Mouse (Mus musculus) urinary bladder, adult 18-20 months (tissue): ENCODE measurements at regions not wholly inside any gene's neighbourhood (a gene's known extent, or its start where the extent isn't known, plus 50 kb on each side); places are given as distances from the start of the nearest gene placed in this dataset.
A peak's percentile ranks its signal among the peaks of the same experiment; 100 is the strongest.

Experiments used
- DNase-seq, 2 experiments: peaks; one replicate each; pipeline ENCODE4 v3.0.0; 2022; ENCODE audit warnings: low spot score in 2 of 2, mixed read lengths in 2 of 2

DNA sequence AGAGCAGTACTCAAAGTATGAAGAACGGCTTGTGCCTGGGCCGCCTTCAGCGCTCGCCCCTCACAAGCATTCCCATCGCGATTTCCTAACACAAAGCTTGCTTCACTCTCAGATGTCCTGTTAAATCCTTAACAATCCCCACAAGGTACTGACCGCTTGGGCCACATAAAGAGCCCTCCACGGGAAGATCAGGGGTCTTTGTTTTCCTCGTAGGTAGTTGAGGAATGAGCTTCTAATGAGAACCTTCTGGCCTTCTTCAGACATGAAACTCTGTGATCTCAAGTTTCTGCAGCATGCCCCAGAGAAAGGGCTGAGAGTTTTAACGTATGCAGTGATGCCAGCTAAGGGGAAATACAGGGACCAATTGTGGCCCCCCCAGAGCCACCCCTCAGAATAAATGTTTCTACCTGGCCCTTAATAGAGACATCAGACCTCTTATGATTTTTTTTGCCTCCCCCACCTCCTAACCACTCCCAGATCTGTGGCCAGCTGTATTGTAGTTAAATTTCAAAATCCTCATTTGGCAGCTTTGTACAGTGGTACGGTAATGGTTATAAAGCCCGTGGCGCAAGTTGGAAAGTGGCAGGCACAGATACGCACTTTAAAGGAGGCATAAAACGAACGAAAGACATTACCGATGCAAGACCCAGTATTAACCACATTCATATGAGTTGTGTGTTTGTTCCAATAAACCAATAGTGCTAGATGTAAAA lies 618.6 kb downstream of the Epha4 start:
- no peak for DNase-seq

DNA sequence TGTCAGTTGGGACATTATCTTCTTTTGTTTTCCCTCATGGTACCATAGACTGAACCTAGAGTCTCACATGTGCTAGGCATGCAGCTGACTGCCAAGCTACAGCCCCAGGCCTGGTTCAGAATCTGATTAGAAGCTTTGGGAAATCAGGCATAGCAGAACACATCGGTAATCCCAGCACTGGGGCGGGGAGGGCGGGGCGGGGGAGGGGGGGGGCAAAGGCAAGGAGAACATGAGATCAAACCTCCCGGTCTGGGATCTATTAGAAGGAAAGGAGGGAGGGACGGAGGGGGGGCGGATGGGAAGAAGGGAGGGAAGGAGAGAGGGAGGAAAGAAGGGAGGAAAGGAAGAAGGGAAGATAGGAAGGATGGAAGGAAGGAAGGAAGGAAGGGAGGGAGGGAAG lies 617.5 kb downstream of the Epha4 start:
- DNase-seq: no peak

DNA sequence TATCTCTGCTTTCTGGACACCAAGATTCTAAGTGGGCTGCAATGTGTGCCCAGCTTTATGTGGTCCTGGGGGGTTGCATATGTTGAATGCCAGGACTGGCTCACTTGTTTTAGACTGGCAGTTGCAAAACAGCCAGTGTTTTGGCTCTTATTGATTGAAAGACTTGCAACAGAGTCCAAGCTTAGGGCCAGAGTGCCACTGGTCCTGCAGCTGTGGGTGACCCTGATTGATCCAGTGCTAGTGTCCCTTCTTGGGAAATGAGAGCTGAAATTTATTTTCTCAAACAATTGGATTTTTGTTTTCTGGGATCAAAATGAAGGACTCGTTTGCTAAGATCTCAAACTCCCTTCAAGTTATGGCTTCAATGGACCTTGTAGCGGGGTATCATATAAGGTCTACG lies 603.4 kb downstream of the Epha4 start:
- DNase-seq: no peak

DNA sequence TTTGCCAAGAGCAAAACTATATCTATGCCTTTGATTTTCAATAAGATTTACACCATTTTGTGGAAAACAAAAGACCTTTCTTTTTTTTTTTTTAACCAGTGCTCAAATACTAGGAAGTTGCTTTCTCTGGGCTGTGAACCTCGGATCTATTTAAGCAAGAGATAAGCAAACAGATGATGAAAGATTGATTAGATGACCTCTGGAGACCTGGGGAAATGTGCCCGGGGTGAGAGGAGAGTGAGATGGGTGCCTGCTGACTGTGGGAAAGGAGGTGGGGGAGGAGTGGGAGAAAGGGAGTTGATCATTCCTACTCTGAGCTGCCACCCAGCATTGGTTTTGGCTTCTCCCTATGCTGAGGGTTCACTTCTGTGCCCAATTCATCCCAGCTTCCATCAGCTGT lies 595.3 kb downstream of the Epha4 start:
- no peak for DNase-seq

DNA sequence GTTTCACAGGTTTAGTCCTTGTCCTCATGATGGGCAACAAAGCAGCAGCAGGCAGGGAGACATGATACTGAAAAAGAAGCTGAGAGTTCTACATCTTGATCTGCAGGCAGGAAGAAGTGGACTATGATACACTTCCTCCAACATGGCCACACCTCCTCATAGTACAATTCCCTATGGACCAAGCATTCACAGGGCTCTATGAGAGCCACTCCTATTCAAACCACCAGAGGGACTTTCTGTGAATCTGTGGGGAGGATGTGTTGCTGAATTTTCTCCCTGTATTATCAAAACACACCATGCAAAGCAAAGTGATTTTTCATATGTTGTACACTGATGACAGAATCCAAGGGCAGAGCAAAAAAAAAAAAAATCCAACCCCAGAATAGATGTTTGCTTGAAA lies 594.3 kb downstream of the Epha4 start:
- DNase-seq: no peak

DNA sequence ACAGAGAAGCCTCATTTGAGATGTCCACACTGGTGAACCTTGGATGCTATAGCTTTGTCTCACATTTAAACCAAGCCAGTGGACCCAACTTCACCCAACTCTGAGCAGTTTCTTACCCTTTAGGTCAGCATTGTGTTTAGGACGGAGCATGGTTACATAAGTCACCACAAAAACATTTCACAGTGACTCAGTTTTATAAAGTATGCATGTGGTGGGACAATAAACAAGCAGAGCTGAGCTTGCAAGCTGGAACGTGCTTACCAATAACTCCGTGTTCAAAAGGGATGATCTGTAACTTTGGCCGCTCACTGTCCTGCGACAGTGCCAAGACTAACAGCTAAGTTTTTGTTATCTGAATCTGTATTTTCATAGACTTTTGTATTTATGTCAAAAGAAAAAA lies 587.8 kb downstream of the Epha4 start:
- DNase-seq: peak; percentile 4 to 10

DNA sequence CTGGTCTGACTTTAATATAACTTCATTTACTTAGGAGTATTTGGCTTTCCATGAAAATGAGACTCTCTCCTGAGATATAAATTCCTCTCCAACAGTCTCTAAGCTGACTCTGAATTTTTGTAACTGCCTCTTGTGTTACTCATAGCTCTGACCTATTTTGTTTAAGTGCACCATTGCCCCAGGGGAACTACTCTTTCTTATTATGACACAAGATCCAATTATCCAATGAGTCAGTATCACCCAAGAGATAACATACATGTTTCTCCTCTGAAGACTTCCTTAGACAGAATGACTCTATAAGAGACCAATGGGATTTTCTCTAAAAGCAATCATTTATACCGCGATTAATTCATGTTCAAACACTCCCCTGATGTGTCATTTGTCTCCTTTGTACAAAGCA lies 586.9 kb downstream of the Epha4 start:
- no peak for DNase-seq

DNA sequence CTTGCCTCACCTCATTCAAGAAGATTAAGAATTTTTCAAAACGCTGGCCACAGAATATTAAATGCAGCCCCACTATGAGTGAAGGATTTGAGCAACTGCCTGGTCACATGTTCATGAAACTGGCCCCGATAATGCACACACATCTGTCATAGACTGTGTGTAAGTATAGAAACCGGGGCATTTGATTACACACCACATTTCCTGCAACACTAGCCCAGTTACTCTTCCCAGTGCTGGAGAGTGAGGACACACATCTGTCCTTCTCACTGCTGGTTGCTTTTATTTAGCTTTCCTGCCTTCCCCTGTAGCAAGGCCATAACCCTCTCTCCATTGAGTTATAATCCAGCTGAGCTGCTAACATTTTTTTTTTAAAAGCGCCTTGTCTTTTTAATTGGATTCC lies 581.4 kb downstream of the Epha4 start:
- no peak for DNase-seq

DNA sequence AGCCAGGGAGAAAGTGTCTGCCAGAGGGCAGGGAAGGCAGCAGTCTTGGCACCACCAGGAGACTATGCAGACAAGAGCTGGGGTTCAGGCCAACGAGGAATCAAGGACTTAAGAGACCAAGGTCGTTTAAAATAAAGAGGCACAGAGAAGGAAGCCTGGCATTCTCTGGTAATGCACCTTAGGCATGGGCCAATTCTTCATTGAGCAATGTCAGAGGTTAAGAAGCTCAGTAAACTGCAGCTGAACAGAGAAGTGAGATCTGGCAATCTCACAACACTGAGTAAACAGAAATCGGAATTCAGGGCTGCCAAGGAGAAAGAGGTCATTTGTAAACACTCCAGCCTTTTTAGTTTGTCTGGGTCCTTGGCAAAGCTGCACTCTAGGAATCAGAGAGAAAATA lies 572.2 kb downstream of the Epha4 start:
- peak in 1 of 2 experiments; percentile 2 for DNase-seq

DNA sequence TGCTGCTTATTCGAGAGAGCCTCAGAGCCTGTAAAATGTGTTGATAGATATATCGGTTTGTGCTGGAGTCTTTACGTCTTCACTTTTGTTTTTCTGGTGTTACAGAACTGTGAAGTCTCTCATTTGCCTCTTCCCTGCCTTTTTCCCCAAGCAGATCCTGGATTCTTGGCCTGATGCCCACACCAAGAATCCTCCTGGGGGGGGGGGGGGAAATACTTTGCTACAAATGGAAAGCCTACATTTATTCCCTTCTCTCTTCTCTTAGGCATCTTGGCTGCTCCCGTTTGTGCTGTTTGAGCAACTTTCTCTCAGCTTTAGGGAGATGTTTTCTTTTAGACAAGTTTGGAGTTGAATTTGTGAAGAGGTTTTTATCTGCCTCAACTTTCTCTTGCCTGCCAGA lies 570.8 kb downstream of the Epha4 start:
- no peak for DNase-seq

DNA sequence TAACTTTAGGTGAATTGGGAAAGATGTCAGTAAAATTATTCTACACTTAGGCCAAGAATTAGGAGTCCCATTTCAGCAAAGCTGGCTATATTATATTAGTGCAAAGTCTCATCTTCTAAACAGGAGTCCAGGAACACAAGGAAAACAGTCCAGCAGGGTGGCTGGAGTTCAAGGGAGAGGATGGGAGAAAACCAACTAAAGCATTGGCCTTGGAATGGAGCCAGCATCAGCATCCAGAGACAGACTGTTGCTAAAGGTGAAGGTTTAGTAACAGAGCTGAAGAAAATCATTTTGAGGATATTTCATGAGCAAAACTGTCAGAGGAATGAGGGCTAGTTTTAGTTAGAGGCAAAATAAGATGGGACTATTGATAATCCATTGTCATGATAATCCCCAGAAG lies 559.9 kb downstream of the Epha4 start:
- no peak for DNase-seq

DNA sequence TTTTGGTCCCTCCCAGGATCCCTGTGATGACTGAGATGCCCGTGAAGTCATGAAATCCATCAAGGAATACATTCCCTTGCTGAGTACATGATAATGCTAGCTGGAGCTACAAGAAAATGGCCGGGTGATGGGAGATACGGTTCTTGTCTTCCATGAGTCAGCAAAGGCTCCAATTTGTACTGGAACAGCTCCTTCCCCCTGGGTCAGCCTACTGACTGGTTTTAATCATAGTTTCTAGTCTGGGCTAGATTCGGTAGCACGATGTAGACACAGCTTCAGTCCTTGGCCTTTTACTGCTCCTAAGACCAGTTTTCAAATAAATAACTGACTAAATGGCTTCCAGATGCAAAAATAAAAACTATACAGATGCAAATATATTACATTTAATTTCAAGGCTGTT lies 557.5 kb downstream of the Epha4 start:
- no peak for DNase-seq

DNA sequence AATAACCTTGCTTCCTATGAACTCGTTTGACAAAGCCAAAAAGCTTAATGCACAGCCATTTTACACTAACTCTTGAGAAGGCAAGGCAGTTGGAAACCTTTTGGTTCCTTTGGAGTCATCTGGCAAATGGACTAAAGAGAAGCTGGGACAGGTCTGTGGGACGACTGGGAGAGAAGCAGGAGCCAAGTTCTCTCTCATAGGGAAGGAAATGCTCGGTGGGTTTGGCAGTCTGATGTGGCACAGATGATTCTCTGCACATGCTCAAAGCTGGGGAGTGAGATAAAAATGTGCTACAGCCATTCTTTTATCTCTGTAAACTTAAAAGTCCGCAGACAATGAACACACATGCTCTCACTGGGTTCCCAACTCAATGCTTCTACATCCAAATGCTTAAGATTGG lies 556.2 kb downstream of the Epha4 start:
- no peak for DNase-seq

DNA sequence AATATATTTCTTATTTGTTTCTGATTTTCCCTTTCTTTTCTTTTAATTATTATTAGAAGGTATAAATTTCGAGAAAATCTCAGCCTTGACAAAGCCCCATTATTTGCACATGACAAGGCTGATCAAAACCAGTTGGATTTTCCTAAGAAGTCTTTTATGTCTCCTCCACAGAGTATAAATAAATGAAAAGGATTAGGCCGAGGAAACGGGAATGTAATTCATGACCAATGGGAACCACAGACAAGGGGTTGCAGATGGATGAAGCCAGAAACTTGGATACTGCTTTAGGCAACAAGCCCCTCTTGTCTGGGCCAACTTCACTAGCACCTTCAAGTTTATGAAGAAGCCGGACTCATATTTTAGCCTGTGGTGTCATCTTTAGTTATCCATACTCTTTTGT lies 542.4 kb downstream of the Epha4 start:
- DNase-seq: no peak

DNA sequence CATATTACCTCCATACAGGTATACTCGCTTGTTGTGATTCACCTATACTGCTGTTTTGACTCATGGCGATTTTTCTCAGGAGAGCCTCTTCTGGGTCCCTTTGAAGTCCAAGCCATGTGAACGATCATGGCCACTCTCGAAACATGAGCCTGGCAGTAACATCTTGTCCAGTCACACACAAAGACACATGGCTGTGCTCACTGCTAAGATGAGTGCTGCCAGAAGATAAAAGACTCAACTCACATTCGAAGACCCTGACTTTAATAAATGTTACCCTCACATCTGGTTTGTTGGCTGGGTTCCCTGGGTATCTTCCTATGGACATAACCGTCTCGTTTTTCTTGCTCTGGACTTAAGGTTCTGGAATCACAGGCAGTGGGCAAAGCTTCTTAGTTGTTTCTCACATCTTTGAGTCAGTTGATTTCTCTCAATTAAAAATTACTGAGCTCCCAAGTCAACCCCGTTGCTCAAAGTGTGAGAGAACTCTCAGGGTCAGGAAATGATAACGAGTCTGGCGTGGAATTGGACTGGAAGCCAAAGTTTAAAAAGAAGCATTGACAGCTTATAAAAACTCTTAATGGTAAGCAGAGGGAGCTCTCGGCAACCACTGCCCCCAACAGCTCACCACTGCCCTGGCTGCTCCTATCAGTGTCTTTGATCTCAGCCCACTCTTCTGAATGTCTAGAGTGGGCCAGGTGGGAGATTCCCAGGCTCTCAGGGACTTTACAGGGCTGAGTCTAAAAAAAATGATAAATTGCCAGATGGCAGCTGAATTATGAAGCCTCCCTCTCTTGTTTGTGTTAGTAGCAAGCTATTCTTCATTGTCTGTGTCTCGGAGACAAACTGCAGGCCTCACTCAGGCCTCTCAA lies 539.6 kb downstream of the Epha4 start:
- no peak for DNase-seq

DNA sequence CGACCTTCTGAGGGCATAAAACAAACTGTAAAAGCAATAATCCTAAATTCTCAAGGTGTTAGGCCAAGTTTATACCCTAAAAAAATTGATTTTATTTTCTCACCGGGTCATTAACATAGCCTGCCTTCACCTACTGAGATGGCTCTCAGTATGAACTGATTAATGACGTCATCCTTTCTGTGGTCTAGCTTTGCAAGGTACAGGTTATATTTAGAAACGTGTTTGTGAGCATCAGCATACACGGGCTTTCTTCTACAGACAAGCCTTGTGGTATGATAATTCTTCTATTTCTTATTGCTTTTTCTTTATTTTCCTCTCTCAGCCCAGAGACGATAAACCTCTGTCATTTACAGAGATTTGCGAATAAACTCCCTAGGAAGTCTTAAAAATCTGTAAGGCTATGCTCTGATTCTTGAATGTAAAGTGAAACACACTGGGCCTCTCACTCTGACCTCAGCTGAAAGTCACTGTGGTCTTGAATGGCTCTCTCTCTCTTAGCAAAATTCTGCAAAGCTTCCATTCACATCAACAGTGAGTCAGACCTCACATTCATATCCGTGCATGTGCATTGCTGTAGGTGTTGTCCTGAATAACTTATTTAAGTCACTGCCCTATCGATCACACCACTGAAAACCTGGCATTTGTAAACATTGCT lies 534.3 kb downstream of the Epha4 start:
- no peak for DNase-seq

DNA sequence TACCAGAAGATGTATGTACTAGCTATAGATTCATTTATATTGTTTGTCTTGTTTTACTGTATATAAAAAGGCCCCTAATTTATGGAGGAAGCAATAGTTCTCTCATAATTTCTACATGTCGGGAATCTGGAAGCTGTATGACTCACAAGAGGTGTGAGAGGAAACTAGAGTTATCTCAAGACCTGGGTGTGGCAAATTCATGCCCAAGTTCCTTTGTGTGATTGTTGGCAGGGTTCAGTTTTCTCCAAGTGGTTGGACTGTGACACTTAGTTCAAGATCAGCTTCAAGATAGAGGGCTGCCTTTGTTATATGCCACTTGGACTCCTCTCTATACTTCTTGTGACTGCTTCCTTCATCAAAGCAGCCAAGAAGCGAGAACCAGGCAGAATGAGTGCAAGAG lies 521.1 kb downstream of the Epha4 start:
- DNase-seq: no peak

DNA sequence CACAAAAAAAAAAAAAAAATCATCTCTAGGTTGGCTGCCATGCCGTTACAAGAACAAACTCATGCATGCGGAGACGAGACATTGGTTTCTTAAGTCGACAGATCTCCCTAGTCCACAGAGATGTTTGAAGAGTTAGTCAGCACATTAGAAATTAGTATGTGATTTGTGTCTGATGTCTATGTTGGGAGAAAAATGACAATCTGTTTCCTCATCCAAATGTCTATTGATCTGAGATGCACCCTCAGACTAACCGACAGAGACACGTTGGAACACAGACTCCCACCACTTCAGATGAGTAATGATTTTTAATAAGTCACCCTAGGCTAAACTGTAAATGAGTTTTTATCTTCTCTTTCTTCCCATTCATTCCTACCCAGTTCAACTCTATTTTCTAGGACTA lies 506.9 kb downstream of the Epha4 start:
- no peak for DNase-seq

DNA sequence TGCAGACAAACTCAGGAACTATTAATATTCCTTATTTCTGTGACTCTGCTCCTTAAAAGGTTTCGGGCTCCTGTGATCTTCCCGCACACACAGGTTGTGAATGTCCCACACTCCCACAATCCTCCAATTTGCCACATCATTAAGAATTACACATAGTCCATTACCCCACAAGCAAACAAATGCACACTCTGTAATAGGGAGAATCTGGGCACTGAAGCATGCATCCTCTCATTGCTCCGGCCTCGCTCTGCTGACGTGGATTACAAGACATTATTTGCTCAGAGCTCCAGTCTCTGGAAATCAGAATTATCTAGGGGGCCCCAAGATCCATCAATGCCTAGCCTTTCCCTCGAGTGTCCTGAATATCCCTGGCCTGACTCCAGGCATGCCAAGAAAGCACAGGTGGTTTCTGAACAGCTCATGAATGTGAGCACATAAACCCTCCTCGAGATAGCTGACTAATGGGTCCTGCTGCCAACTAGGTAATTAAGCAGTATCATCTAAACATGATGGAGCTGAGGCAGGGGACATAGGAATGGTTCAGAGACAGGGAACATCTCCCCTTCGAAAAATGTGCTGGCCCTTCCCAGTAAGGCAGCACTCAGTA lies 504.2 kb downstream of the Epha4 start:
- no peak for DNase-seq

DNA sequence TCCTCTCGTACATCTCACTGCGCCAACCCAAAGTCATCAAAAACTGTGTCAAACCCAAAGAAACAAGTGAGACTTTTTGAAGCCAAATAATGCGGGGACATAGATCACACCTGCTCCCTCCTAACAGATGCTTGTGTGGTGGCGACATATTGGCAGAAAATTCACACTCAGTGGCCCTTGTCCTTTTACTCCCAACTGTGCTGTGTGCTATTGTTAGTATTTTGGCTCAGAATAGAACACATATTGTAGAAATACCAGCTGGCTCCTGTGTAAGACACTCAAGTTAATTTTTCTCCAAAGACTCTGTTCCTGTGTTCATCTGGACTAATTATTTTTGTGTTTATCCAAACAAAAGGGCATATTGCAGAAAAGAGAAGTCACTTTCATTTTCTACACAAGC lies 487.2 kb downstream of the Epha4 start:
- no peak for DNase-seq

DNA sequence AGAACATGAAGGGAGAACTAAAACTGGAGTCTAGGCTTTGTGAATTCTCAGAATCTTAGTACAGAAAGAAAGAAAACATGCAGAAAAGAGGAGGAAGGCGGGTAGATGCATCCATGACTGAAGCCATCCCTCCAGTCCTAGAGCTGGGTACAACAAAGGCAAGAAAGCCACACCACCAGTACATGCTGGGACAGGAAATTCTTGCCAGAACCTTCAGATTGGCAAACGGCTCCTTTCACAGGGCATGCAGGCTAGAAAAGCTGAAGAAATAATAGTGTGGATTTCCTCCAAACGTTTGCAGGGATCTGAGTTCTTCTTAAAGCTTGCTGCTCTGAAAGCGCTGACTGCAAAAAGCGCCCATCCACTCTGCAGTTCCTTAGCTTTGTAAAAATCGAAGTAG lies 486.7 kb downstream of the Epha4 start:
- no peak for DNase-seq

DNA sequence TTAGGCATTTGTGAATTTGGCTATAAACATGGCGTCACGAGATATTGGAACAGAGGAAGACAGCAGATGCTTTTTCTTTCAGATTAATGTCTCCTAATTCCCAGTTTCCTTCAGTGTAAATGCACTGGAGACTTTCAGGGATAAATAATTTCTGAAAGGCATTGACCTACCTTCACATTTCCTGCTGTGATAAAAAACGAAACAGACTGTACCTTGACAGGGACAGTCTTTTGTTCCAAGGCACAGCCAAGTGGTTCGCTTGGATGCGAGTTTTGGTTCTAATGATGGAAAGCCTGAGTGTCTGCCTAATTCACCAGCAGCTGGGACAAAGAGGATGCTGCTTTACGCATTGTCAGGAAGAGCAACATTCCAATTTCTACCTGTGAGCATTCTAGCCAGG lies 485.8 kb downstream of the Epha4 start:
- no peak for DNase-seq
